In genomic region chr6:134436955-134437354, GRCm38 (mm10) we compare ENCODE assay signal across 33 mouse cellular contexts. TPM values are rescaled to one million over a fixed set of nuclear protein-coding genes. Genes with fewer than 3 reads are reported as not detected.
DNase-seq lines count a peak whose midpoint lies in the region; ATAC-seq and TF ChIP-seq lines count a peak whose summit lies in the region.
"Had no signal": no experiment of that assay in that cellular context is flagged by ENCODE, and none has a peak within 500 bp of the region (broad histone marks: within the 10 kb centered on the region; RNA-seq: fewer than 3 reads in every experiment).

No protein-coding gene starts in this region.

- H3K27me3 ChIP-seq in intestine, postnatal 0 days (replicated peaks; ENCODE audit: control insufficient read depth, insufficient read depth, low read length): no peaks in the 10 kb centered on the region
- no peaks in the 10 kb centered on the region for H3K27me3 ChIP-seq in intestine, embryonic 16.5 days (replicated peaks; ENCODE audit: control insufficient read depth, insufficient read depth, low read length)
- no peaks in the 10 kb centered on the region for H3K27me3 ChIP-seq in limb, embryonic 10.5 days (ENCODE audit: low read depth, poor library complexity, severe bottlenecking)
- H3K27me3 ChIP-seq: forebrain, embryonic 13.5 days; kidney, embryonic 15.5 days; liver, embryonic 15.5 days; lung, embryonic 15.5 days; neural tube, embryonic 13.5 days had no signal

- TF ChIP-seq CTCF in intestine, postnatal 0 days (IDR thresholded peaks at IDR 0.05; ENCODE audit: low read depth): no peak

- intact Hi-C loops in heart, postnatal 25 days (cut with DNase I): no loop called here

- peak; percentile 31; the same call in 1 of the 2 replicates for ATAC-seq in intestine, postnatal 0 days
- ATAC-seq in intestine, embryonic 16.5 days: no peak
- peak; percentile 68 for ATAC-seq in activated CD4-positive, CD25-positive, alpha-beta regulatory T cell, adult 4 months
- ATAC-seq: forebrain, embryonic 13.5 days; hindbrain, embryonic 16.5 days; midbrain, embryonic 16.5 days had no signal

- 55% methylated on average over 5 of the region's 5 CpGs for WGBS in intestine, postnatal 0 days
- WGBS in intestine, embryonic 16.5 days: 67% methylated on average over 5 of the region's 5 CpGs
- 73% methylated on average over 5 of the region's 5 CpGs for WGBS in limb, embryonic 10.5 days

- no peak overlapping the region for H3K9ac ChIP-seq in intestine, postnatal 0 days (ENCODE audit: low read depth, low read length)
- H3K9ac ChIP-seq in intestine, embryonic 16.5 days (ENCODE audit: low read depth, low read length): no peak overlapping the region
- H3K9ac ChIP-seq: forebrain, embryonic 13.5 days; heart, embryonic 13.5 days; kidney, embryonic 15.5 days; liver, embryonic 15.5 days; lung, embryonic 15.5 days; neural tube, embryonic 13.5 days had no signal

- no peaks in the 10 kb centered on the region for H3K9me3 ChIP-seq in intestine, postnatal 0 days (ENCODE audit: control insufficient read depth)
- H3K9me3 ChIP-seq in intestine, embryonic 16.5 days (ENCODE audit: control insufficient read depth, low read length): no peaks in the 10 kb centered on the region
- no peaks in the 10 kb centered on the region for H3K9me3 ChIP-seq in limb, embryonic 10.5 days (replicated peaks)
- H3K9me3 ChIP-seq: forebrain, embryonic 13.5 days; heart, embryonic 13.5 days; hindbrain, embryonic 10.5 days; kidney, embryonic 15.5 days; liver, embryonic 15.5 days; lung, embryonic 15.5 days; neural tube, embryonic 13.5 days had no signal

- H3K4me1 ChIP-seq in intestine, postnatal 0 days (replicated peaks; ENCODE audit: control insufficient read depth, insufficient read depth, low read length): no peaks in the 10 kb centered on the region
- H3K4me1 ChIP-seq in intestine, embryonic 16.5 days (ENCODE audit: control insufficient read depth, insufficient read depth, low read length): peaks cover 6% of the 10 kb centered on the region; the same call in 1 of the 2 replicates
- H3K4me1 ChIP-seq in limb, embryonic 10.5 days: peaks cover 42% of the 10 kb centered on the region
- H3K4me1 ChIP-seq: liver, embryonic 15.5 days had no signal

- H3K4me2 ChIP-seq in intestine, postnatal 0 days (replicated peaks; ENCODE audit: low read depth): no peak overlapping the region
- H3K4me2 ChIP-seq in intestine, embryonic 16.5 days (ENCODE audit: low read depth, low read length): no peak overlapping the region
- H3K4me2 ChIP-seq: forebrain, embryonic 13.5 days; heart, embryonic 13.5 days; kidney, embryonic 15.5 days; liver, embryonic 15.5 days; lung, embryonic 15.5 days; midbrain, embryonic 11.5 days; neural tube, embryonic 13.5 days had no signal

- no peak overlapping the region for H3K4me3 ChIP-seq in intestine, postnatal 0 days (ENCODE audit: low read depth, low read length)
- H3K4me3 ChIP-seq in intestine, embryonic 16.5 days (ENCODE audit: low read length): no peak overlapping the region
- no peak overlapping the region for H3K4me3 ChIP-seq in limb, embryonic 10.5 days
- H3K4me3 ChIP-seq: forebrain, embryonic 13.5 days; heart, adult 2 months; heart, embryonic 13.5 days; hindbrain, embryonic 10.5 days; kidney, embryonic 15.5 days; liver, embryonic 15.5 days; lung, embryonic 15.5 days; myocyte; neural tube, embryonic 13.5 days had no signal

- no peaks in the 10 kb centered on the region for H3K36me3 ChIP-seq in intestine, postnatal 0 days (ENCODE audit: control insufficient read depth, insufficient read depth)
- no peaks in the 10 kb centered on the region for H3K36me3 ChIP-seq in intestine, embryonic 16.5 days (ENCODE audit: control insufficient read depth, insufficient read depth, low read length)
- H3K36me3 ChIP-seq in limb, embryonic 10.5 days: no peaks in the 10 kb centered on the region
- H3K36me3 ChIP-seq: heart, embryonic 13.5 days; hindbrain, embryonic 10.5 days; kidney, embryonic 15.5 days; liver, embryonic 15.5 days; lung, embryonic 15.5 days; neural tube, embryonic 13.5 days had no signal

- DNase-seq in limb, embryonic 10.5 days (ENCODE audit: low spot score): no peak
- DNase-seq in heart, postnatal 25 days (ENCODE audit: low spot score): no peak
- DNase-seq in heart, adult 18-20 months: no peak
- DNase-seq in cerebellum, postnatal 36 days: no peak
- DNase-seq: adrenal gland, adult 2 months; adrenal gland, postnatal 36 days; cerebellum, adult 18-20 months; cerebellum, postnatal 14 days; gastrocnemius, postnatal 25 days; heart, adult 2 months; heart, postnatal 10 days; kidney, adult 11 months; kidney, postnatal 4 days; layer of hippocampus, adult 9-11 months; liver; thymus, adult 2 months had no signal

- H3K27ac ChIP-seq in intestine, postnatal 0 days (ENCODE audit: low read depth, low read length): no peak overlapping the region
- no peak overlapping the region for H3K27ac ChIP-seq in intestine, embryonic 16.5 days (ENCODE audit: low read length)
- peak overlapping the region; percentile 59; the same call in 1 of the 2 replicates for H3K27ac ChIP-seq in limb, embryonic 10.5 days
- H3K27ac ChIP-seq: forebrain, embryonic 13.5 days; heart, adult 2 months; heart, embryonic 13.5 days; hindbrain, embryonic 10.5 days; kidney, embryonic 15.5 days; liver, embryonic 15.5 days; lung, embryonic 15.5 days; neural tube, embryonic 13.5 days had no signal

RNA-seq across cellular contexts. Expression of gene Bcl2l14, which starts 40.8 kb away (rescaled TPM):
- polyA plus RNA-seq in intestine, postnatal 0 days (2015; fragmentation: Nextera tagmentation; extraction: Ambion mirVana): 2.0 and 2.7 TPM in 2 replicates
- 3.5 and 5.2 TPM in 2 replicates for polyA plus RNA-seq in intestine, embryonic 16.5 days (2015; fragmentation: Nextera tagmentation; extraction: Ambion mirVana)
- polyA plus RNA-seq in activated CD4-positive, CD25-positive, alpha-beta regulatory T cell, adult 4 months (2017; shearing (Covaris generic)): under 1 TPM; 0.48 to 0.81 TPM
- 0.15 and 0.49 TPM in 2 replicates for polyA plus RNA-seq in limb, embryonic 10.5 days (2016; fragmentation: Nextera tagmentation; extraction: Ambion mirVana)
- not detected for total RNA-seq in heart, postnatal 25 days (2021)
- not detected for total RNA-seq in heart, adult 18-20 months (2021)
- total RNA-seq: adrenal gland, adult 2 months; adrenal gland, postnatal 36 days; gastrocnemius, postnatal 25 days; heart, adult 2 months; heart, postnatal 10 days; left cerebral cortex, postnatal 10 days had no signal
- polyA plus RNA-seq: adrenal gland, adult 2 months; brain, embryonic 14.5 days; C2C12; forebrain, embryonic 13.5 days; midbrain, embryonic 11.5 days; midbrain, embryonic 16.5 days; neural tube, embryonic 13.5 days had no signal
